Mouse (Mus musculus) kidney, adult 9 months (tissue): ENCODE data around the gene Tnfaip6.
A peak's percentile ranks its signal among the peaks of the same experiment; 100 is the strongest.
"Not testable (repeated sequence)": the region's sequence is repeated elsewhere in the genome, so short reads cannot be mapped to it uniquely, and the experiment has no call there.

ENCODE experiments used
- DNase-seq: peaks from one replicate; pipeline ENCODE4 v3.0.0; 2022

Gene Tnfaip6

GRCm38 (mm10) chr2:52037882-52038281, at the start of gene Tnfaip6:
TSS of gene Tnfaip6 (plus strand) at chr2:52038009.
- DNase-seq, result peak; percentile 19

GRCm38 (mm10) chr2:51989559-51989958, 48.2 kb upstream of the Tnfaip6 start:
- DNase-seq, result no peak

- no peak for DNase-seq
Measured at GRCm38 (mm10) chr2:51991447-51991846, 46.4 kb upstream of the Tnfaip6 start.

GRCm38 (mm10) chr2:51999996-52000395, 37.8 kb upstream of the Tnfaip6 start:
- DNase-seq, result no peak

- DNase-seq, result no peak
Measured at GRCm38 (mm10) chr2:52001521-52001920, 36.3 kb upstream of the Tnfaip6 start.

- DNase-seq, result not testable (repeated sequence)
Measured at GRCm38 (mm10) chr2:52002299-52002698, 35.5 kb upstream of the Tnfaip6 start.

GRCm38 (mm10) chr2:52006380-52006779, 31.4 kb upstream of the Tnfaip6 start:
- no peak for DNase-seq

GRCm38 (mm10) chr2:52011820-52012219, 26.0 kb upstream of the Tnfaip6 start:
- not testable (repeated sequence) for DNase-seq

GRCm38 (mm10) chr2:52013306-52013820, 24.4 kb upstream of the Tnfaip6 start:
- no peak for DNase-seq

- no peak for DNase-seq
Measured at GRCm38 (mm10) chr2:52016361-52016760, 21.4 kb upstream of the Tnfaip6 start.

GRCm38 (mm10) chr2:52027061-52027460, 10.7 kb upstream of the Tnfaip6 start:
- no peak for DNase-seq

- DNase-seq, result no peak
Measured at GRCm38 (mm10) chr2:52029426-52029825, 8.4 kb upstream of the Tnfaip6 start.

- DNase-seq, result no peak
Measured at GRCm38 (mm10) chr2:52031491-52031890, 6.3 kb upstream of the Tnfaip6 start.

GRCm38 (mm10) chr2:52034601-52035000, 3.2 kb upstream of the Tnfaip6 start:
- DNase-seq, result no peak

GRCm38 (mm10) chr2:52035144-52035543, 2.7 kb upstream of the Tnfaip6 start:
- no peak for DNase-seq

- DNase-seq, result no peak
Measured at GRCm38 (mm10) chr2:52036929-52037595, 747 bp upstream of the Tnfaip6 start.

GRCm38 (mm10) chr2:52038558-52038957, 749 bp downstream of the Tnfaip6 start:
- DNase-seq, result no peak

- no peak for DNase-seq
Measured at GRCm38 (mm10) chr2:52039083-52039801, 1.4 kb downstream of the Tnfaip6 start.

GRCm38 (mm10) chr2:52042132-52042531, 4.3 kb downstream of the Tnfaip6 start:
- DNase-seq, result no peak

- no peak for DNase-seq
Measured at GRCm38 (mm10) chr2:52042714-52043113, 4.9 kb downstream of the Tnfaip6 start.

- DNase-seq, result no peak
Measured at GRCm38 (mm10) chr2:52043485-52043884, 5.7 kb downstream of the Tnfaip6 start.

GRCm38 (mm10) chr2:52046032-52046431, 8.2 kb downstream of the Tnfaip6 start:
- no peak for DNase-seq

GRCm38 (mm10) chr2:52050823-52051222, 13.0 kb downstream of the Tnfaip6 start:
- peak; percentile 54 for DNase-seq

GRCm38 (mm10) chr2:52052335-52052734, 14.5 kb downstream of the Tnfaip6 start:
- no peak for DNase-seq
